Mouse (Mus musculus) erythroblast, embryonic 14.5 days (primary cell): Measurements from ENCODE around the gene Aldh3a2.

Source experiments
- GATA1 ChIP-seq: IDR thresholded peaks from 2 replicates; pipeline ENCODE4 v1.6.1; 2012; ENCODE audit warnings: low read length, inconsistent platforms, mixed read lengths
- TAL1 ChIP-seq: IDR thresholded peaks from 3 replicates; pipeline ENCODE4 v1.6.1; 2012; ENCODE audit warnings: low read length, inconsistent platforms, mixed read lengths

- TF ChIP-seq TAL1 (no peak), GATA1 (peak; percentile 57; the same call in 1 of the 2 replicates)
Measured at GRCm38 (mm10) chr11:61266551-61267533, at the start of gene Aldh3a2.
